In genomic region chr11:110476361-110477151, GRCm38 (mm10) we compare ENCODE assay signal across 13 mouse cellular contexts.
DNase-seq lines count a peak whose midpoint lies in the region; ATAC-seq lines count a peak whose summit lies in the region.
"Had no signal": no experiment of that assay in that cellular context is flagged by ENCODE, and none has a peak within 500 bp of the region (broad histone marks: within the 10 kb centered on the region; RNA-seq: fewer than 3 reads in every experiment).

No protein-coding gene starts in this region.

- peak overlapping the region; percentile 6; the same call in 1 of the 2 replicates for H3K4me2 ChIP-seq in intestine, embryonic 15.5 days (replicated peaks)
- no peak overlapping the region for H3K4me2 ChIP-seq in midbrain, embryonic 11.5 days
- H3K4me2 ChIP-seq in midbrain, embryonic 15.5 days, result no peak overlapping the region

- DNase-seq in heart, adult 11 months, result peak; percentile 71
- DNase-seq in heart, postnatal 4 days, result no peak
- peak; percentile 25 for DNase-seq in 416B (ENCODE audit: low read depth)
- no peak for DNase-seq in midbrain, embryonic 11.5 days (ENCODE audit: low spot score, missing footprints)
- DNase-seq in adrenal gland, postnatal 25 days, result no peak
- DNase-seq: cerebellum, postnatal 36 days; gastrocnemius, postnatal 25 days; layer of hippocampus, adult 9-11 months; left cerebral cortex, postnatal 4 days; lung, postnatal 4 days had no signal

- peak overlapping the region; percentile 85 for H3K27ac ChIP-seq in intestine, embryonic 15.5 days
- no peak overlapping the region for H3K27ac ChIP-seq in midbrain, embryonic 11.5 days (ENCODE audit: low read depth, low read length)
- no peak overlapping the region for H3K27ac ChIP-seq in midbrain, embryonic 15.5 days

- WGBS in intestine, embryonic 15.5 days, result 41% methylated on average over 5 of the region's 5 CpGs
- whole genome bisulfite sequencing in midbrain, embryonic 11.5 days, result 54% methylated on average over 5 of the region's 5 CpGs
- whole genome bisulfite sequencing in midbrain, embryonic 15.5 days, result 47% methylated on average over 5 of the region's 5 CpGs

- no peak overlapping the region for H3K9ac ChIP-seq in intestine, embryonic 15.5 days
- no peak overlapping the region for H3K9ac ChIP-seq in midbrain, embryonic 11.5 days (ENCODE audit: low read length)
- no peak overlapping the region for H3K9ac ChIP-seq in midbrain, embryonic 15.5 days

- H3K9me3 ChIP-seq in intestine, embryonic 15.5 days, result no peaks in the 10 kb centered on the region
- no peaks in the 10 kb centered on the region for H3K9me3 ChIP-seq in midbrain, embryonic 11.5 days (ENCODE audit: control insufficient read depth, low read length)
- no peaks in the 10 kb centered on the region for H3K9me3 ChIP-seq in midbrain, embryonic 15.5 days

- no peaks in the 10 kb centered on the region for H3K36me3 ChIP-seq in intestine, embryonic 15.5 days
- H3K36me3 ChIP-seq in midbrain, embryonic 11.5 days (ENCODE audit: control insufficient read depth, insufficient read depth, low read length), result no peaks in the 10 kb centered on the region
- no peaks in the 10 kb centered on the region for H3K36me3 ChIP-seq in midbrain, embryonic 15.5 days (replicated peaks)

- H3K4me1 ChIP-seq in intestine, embryonic 15.5 days (replicated peaks), result peaks cover 22% of the 10 kb centered on the region
- peaks cover 17% of the 10 kb centered on the region for H3K4me1 ChIP-seq in midbrain, embryonic 11.5 days (ENCODE audit: control insufficient read depth, insufficient read depth, low read length)
- peaks cover 25% of the 10 kb centered on the region for H3K4me1 ChIP-seq in midbrain, embryonic 15.5 days

- H3K27me3 ChIP-seq in intestine, embryonic 15.5 days (replicated peaks), result no peaks in the 10 kb centered on the region
- H3K27me3 ChIP-seq in midbrain, embryonic 11.5 days (ENCODE audit: control insufficient read depth, insufficient read depth, low read length), result peaks cover 7% of the 10 kb centered on the region
- H3K27me3 ChIP-seq in midbrain, embryonic 15.5 days (replicated peaks), result no peaks in the 10 kb centered on the region

- no peak overlapping the region for H3K4me3 ChIP-seq in intestine, embryonic 15.5 days (replicated peaks)
- no peak overlapping the region for H3K4me3 ChIP-seq in midbrain, embryonic 11.5 days (ENCODE audit: low read depth, low read length)
- H3K4me3 ChIP-seq in midbrain, embryonic 15.5 days, result no peak overlapping the region

- peak; percentile 85 for ATAC-seq in intestine, embryonic 15.5 days
- peak; percentile 30; the same call in 1 of the 2 replicates for ATAC-seq in megakaryocyte, adult 5-6 weeks (ENCODE audit: poor library complexity, severe bottlenecking)
- no peak for ATAC-seq in midbrain, embryonic 11.5 days (ENCODE audit: low FRiP score)
- no peak for ATAC-seq in midbrain, embryonic 15.5 days (replicated peaks)

Comparison
In these comparisons a context has a peak if more than half of its experiments do, and no peak if none do; other contexts are left out.
1. DNase-seq: peak in heart, adult 11 months (single experiment) and 416B (single experiment); none in heart, postnatal 4 days (single experiment), midbrain, embryonic 11.5 days (single experiment) and adrenal gland, postnatal 25 days (single experiment).
2. ATAC-seq: peak in intestine, embryonic 15.5 days (single experiment) and megakaryocyte, adult 5-6 weeks (single experiment); none in midbrain, embryonic 11.5 days (single experiment) and midbrain, embryonic 15.5 days (single experiment).